Mouse (Mus musculus) forebrain, embryonic 10.5 days (tissue): ENCODE measurements around the gene Tmprss4. TPM values are rescaled to one million over a fixed set of nuclear protein-coding genes. Genes with fewer than 3 reads are reported as not detected.

ENCODE experiments used
- DNase-seq: peaks from one replicate; pipeline ENCODE4 v3.0.0-alpha.2; 2017; ENCODE audit warnings: low spot score; ENCODE audit errors: extremely low spot score
- H3K27ac ChIP-seq: fragments of 300-500 bp; sonication (generic); 2 replicates; pipeline ENCODE4 v1.5.1; 2016; ENCODE audit warnings: mild to moderate bottlenecking
- H3K27me3 ChIP-seq: fragments of 300-500 bp; sonication (generic); 2 replicates; pipeline ENCODE4 v1.6.1; 2016; ENCODE audit warnings: mild to moderate bottlenecking; ENCODE audit not compliant: poor library complexity, severe bottlenecking
- H3K36me3 ChIP-seq: fragments of 300-500 bp; sonication (generic); replicated peaks from 2 replicates; pipeline ENCODE4 v1.6.1; 2016; ENCODE audit warnings: mild to moderate bottlenecking, moderate library complexity
- H3K4me1 ChIP-seq: fragments of 300-500 bp; sonication (generic); 2 replicates; pipeline ENCODE4 v1.6.1; 2016
- H3K4me3 ChIP-seq: fragments of 300-500 bp; sonication (generic); 2 replicates; pipeline ENCODE4 v1.5.1; 2016; ENCODE audit warnings: mild to moderate bottlenecking, moderate library complexity
- H3K9me3 ChIP-seq: fragments of 300-500 bp; sonication (generic); 2 replicates; pipeline ENCODE4 v1.6.1; 2016; ENCODE audit warnings: mild to moderate bottlenecking, moderate library complexity
- WGBS: fragments of 180-500 bp; shearing (Covaris S2); methylation state at CpG from one replicate; pipeline ENCODE4 v1.1.7; 2016; 5-methylcytosine and 5-hydroxymethylcytosine counted together
- polyA plus RNA-seq: library from polyadenylated mRNA; unstranded; fragments of >200 nt; fragmentation: Nextera tagmentation; extraction: Ambion mirVana; gene quantifications from 2 replicates; pipeline ENCODE4 v1.2.1, GENCODE M21; 2016

Gene Tmprss4
- polyA plus RNA-seq, 1 experiment from 2014 or later, result 0.19 TPM

- H3K4me3 ChIP-seq, result no peak overlapping the region
- H3K4me1 ChIP-seq, result no peaks in the 10 kb centered on the region
- no peaks in the 10 kb centered on the region for H3K36me3 ChIP-seq
- no peaks in the 10 kb centered on the region for H3K9me3 ChIP-seq
- H3K27ac ChIP-seq, result no peak overlapping the region
- H3K27me3 ChIP-seq, result no peaks in the 10 kb centered on the region
- DNase-seq, result no peak
- WGBS, result 94% methylated on average over 10 of the region's 10 CpGs
Observed at GRCm38 (mm10) chr9:45188570-45189563, 15.0 kb downstream of the Tmprss4 start.

GRCm38 (mm10) chr9:45185250-45185649, 18.6 kb downstream of the Tmprss4 start:
- DNase-seq, result no peak
- no peaks in the 10 kb centered on the region for H3K36me3 ChIP-seq
- 85% methylated on average over 4 of the region's 4 CpGs for WGBS
- H3K9me3 ChIP-seq, result no peaks in the 10 kb centered on the region
- H3K4me1 ChIP-seq, result no peaks in the 10 kb centered on the region
- no peaks in the 10 kb centered on the region for H3K27me3 ChIP-seq
- H3K4me3 ChIP-seq, result no peak overlapping the region
- H3K27ac ChIP-seq, result no peak overlapping the region

GRCm38 (mm10) chr9:45183266-45183665, 20.6 kb downstream of the Tmprss4 start:
- Histone ChIP-seq H3K27ac (no peak overlapping the region), H3K27me3 (no peaks in the 10 kb centered on the region), H3K4me1 (no peaks in the 10 kb centered on the region), H3K36me3 (no peaks in the 10 kb centered on the region), H3K9me3 (no peaks in the 10 kb centered on the region), H3K4me3 (no peak overlapping the region)
- DNase-seq, result no peak
- 84% methylated on average over 6 of the region's 6 CpGs for WGBS

DNA sequence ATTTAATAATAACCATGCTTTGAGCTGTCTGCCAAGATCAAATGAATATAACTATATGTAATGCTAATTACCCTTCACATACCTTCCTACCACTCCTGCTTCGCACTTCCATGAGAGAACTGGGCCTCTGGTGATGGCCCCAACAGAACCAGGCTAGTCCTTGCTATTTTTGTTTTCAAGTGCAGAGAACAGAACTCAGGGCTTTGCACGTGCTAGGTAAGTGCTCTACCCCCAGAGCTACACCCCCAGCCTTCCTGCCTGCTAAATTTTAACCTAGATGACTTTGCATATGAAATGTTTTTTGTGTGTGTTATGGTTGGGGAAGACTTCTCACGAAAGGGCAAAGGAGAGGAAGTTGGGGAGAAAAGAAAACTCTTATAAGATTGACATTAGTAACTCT, 21.4 kb downstream of the Tmprss4 start:
- Histone ChIP-seq H3K27ac (no peak overlapping the region), H3K4me3 (no peak overlapping the region), H3K9me3 (no peaks in the 10 kb centered on the region), H3K4me1 (no peaks in the 10 kb centered on the region), H3K36me3 (no peaks in the 10 kb centered on the region), H3K27me3 (no peaks in the 10 kb centered on the region)
- DNase-seq, result no peak
- 76% methylated on average over 3 of the region's 3 CpGs for WGBS

GRCm38 (mm10) chr9:45181770-45182169, 22.1 kb downstream of the Tmprss4 start, which contains the start of gene BC049352:
TSS of gene BC049352 (plus strand) at chr9:45182007.
- Histone ChIP-seq H3K27ac (no peak within 1 kb of the TSS), H3K4me1 (no peaks in the 10 kb centered on the region), H3K9me3 (no peaks in the 10 kb centered on the region), H3K27me3 (no peaks in the 10 kb centered on the region), H3K4me3 (no peak within 1 kb of the TSS), H3K36me3 (no peaks in the 10 kb centered on the region)
- DNase-seq, result no peak
- 43% methylated on average over 2 of the region's 2 CpGs for WGBS

DNA sequence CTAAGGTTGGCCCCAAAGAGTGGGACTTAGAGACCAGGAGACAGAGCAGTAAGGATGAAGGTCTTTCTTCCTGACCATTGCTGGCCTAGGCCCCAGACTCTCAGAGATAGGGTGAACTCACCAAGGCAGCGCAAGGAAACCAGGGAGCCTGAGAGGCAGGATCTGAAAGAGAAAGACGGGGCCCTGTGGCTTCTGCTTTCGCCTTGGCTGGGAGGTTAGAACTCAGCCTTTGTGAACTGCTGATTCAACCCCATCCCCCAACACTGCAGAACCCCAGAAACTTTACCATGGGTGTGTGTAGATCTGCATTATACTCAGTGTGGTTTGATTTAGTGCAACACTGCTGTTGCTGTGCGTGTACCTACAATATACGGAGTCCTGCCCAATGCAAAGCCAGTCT, 24.6 kb downstream of the Tmprss4 start:
- DNase-seq, result no peak
- Histone ChIP-seq H3K4me3 (no peak overlapping the region), H3K4me1 (no peaks in the 10 kb centered on the region), H3K9me3 (no peaks in the 10 kb centered on the region), H3K27ac (no peak overlapping the region), H3K36me3 (no peaks in the 10 kb centered on the region), H3K27me3 (no peaks in the 10 kb centered on the region)
- WGBS, result 85% methylated on average over 5 of the region's 5 CpGs

DNA sequence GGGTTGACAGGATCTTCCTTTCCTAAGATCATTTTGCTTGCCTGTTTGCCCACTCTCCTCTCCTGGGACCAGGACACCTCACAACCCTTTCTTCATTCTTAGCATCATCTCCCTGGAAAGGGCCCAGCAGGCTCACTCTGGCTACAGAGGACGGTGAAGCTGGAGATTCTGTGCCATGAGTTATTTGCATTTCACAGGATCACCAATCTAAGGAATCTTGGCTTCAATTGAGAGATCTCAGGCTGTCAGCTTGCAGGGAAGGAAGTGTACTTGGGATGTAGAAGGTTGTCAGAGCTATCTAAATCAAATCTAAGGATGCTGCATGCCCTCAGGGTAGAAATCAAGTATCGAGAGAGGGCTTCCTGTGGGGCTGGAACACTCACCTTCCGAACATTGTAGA, 30.4 kb downstream of the Tmprss4 start:
- no peak for DNase-seq
- 73% methylated on average over 3 of the region's 3 CpGs for WGBS
- Histone ChIP-seq H3K27me3 (no peaks in the 10 kb centered on the region), H3K4me1 (no peaks in the 10 kb centered on the region), H3K36me3 (no peaks in the 10 kb centered on the region), H3K4me3 (no peak overlapping the region), H3K9me3 (no peaks in the 10 kb centered on the region), H3K27ac (no peak overlapping the region)

DNA sequence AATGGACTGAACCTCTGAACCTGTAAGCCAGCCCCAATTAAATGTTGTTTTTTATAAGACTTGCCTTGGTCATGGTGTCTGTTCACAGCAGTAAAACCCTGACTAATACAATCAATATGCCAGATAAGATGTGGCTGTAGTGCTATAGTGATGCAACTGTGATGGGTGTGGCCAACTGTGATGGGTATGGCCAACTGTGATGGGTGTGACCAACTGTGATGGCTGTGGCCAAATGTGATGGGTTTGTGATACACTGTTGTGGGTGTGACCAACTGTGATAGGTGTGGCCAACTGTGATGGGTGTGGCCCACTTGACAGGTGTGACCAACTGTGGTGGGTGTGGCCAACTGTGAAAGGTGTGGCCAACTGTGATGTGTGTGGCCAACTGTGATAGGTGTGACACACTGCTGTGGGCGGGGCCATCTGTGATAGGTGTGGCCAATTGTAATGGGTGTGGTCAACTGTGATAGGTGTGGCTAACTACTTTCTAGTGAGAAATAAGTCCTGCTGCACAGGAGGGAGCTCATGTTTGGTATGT, 32.8 kb downstream of the Tmprss4 start:
- no peaks in the 10 kb centered on the region for H3K9me3 ChIP-seq
- H3K4me3 ChIP-seq, result no peak overlapping the region
- H3K36me3 ChIP-seq, result no peaks in the 10 kb centered on the region
- no peaks in the 10 kb centered on the region for H3K27me3 ChIP-seq
- H3K27ac ChIP-seq, result no peak overlapping the region
- WGBS, result 81% methylated on average over 1 of the region's 1 CpGs
- DNase-seq, result no peak
- H3K4me1 ChIP-seq, result no peaks in the 10 kb centered on the region

GRCm38 (mm10) chr9:45170150-45170549, 33.7 kb downstream of the Tmprss4 start:
- Histone ChIP-seq H3K27me3 (no peaks in the 10 kb centered on the region), H3K36me3 (no peaks in the 10 kb centered on the region), H3K4me1 (no peaks in the 10 kb centered on the region), H3K4me3 (no peak overlapping the region), H3K9me3 (no peaks in the 10 kb centered on the region), H3K27ac (no peak overlapping the region)
- 89% methylated on average over 5 of the region's 5 CpGs for WGBS
- no peak for DNase-seq

- H3K4me1 ChIP-seq, result no peaks in the 10 kb centered on the region
- H3K9me3 ChIP-seq, result no peaks in the 10 kb centered on the region
- WGBS, result 80% methylated on average over 5 of the region's 5 CpGs
- H3K27me3 ChIP-seq, result no peaks in the 10 kb centered on the region
- H3K4me3 ChIP-seq, result no peak overlapping the region
- no peak for DNase-seq
- H3K27ac ChIP-seq, result no peak overlapping the region
- H3K36me3 ChIP-seq, result no peaks in the 10 kb centered on the region
Observed at GRCm38 (mm10) chr9:45167903-45168302, 36.0 kb downstream of the Tmprss4 start.

- Histone ChIP-seq H3K27me3 (peaks cover 15% of the 10 kb centered on the region; the same call in 1 of the 2 replicates), H3K27ac (no peak overlapping the region), H3K9me3 (no peaks in the 10 kb centered on the region), H3K4me3 (no peak overlapping the region), H3K36me3 (no peaks in the 10 kb centered on the region), H3K4me1 (no peaks in the 10 kb centered on the region)
- 79% methylated on average over 7 of the region's 7 CpGs for WGBS
- no peak for DNase-seq
Observed at GRCm38 (mm10) chr9:45153361-45153760, 50.5 kb downstream of the Tmprss4 start.

DNA sequence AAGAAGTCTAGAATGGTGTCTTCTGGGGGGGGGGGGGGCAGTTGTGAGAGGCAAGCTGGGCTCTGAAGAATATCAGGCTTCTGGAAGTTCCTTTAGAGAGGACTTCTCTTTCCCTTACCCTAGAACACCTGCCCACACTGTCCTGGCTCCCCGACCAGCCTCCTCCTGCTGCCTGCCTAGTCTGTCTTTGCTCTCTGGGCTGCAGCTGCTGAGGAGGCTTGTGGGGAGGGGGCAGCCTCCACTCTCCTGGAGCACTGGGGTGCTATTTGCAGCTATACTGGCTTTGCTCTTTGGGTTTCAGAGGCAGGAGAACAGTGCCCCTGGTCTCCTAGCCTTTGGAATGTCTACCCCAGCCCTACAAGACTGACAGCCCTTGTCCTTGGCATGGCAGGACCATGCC, 53.0 kb downstream of the Tmprss4 start:
- Histone ChIP-seq H3K36me3 (no peaks in the 10 kb centered on the region), H3K27me3 (peaks cover 40% of the 10 kb centered on the region), H3K4me1 (peaks cover 2% of the 10 kb centered on the region), H3K9me3 (no peaks in the 10 kb centered on the region), H3K4me3 (no peak overlapping the region), H3K27ac (no peak overlapping the region)
- WGBS, result 71% methylated on average over 1 of the region's 1 CpGs
- no peak for DNase-seq

DNA sequence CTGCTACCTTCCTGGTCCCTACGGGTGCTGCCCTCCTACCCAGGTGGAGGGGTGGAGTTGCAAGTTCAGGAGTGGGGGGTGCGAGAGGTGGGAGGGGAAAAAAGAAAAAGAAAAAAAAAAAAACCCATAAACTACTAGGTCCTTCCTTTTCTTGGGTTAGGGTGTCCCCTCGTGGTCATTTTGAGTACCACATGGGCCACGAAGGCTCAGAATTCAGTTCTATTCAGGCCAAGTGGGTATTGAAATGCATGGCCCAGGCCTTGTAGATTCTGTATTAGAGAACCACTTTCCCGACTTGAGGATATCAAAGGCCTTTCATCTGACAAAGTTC, 57.7 kb downstream of the Tmprss4 start:
- peak overlapping the region; percentile 53 for H3K4me3 ChIP-seq
- DNase-seq, result peak; percentile 54
- no peaks in the 10 kb centered on the region for H3K9me3 ChIP-seq
- no peaks in the 10 kb centered on the region for H3K36me3 ChIP-seq
- H3K27me3 ChIP-seq, result peaks cover 87% of the 10 kb centered on the region
- WGBS, result 1% methylated on average over 5 of the region's 5 CpGs
- no peak overlapping the region for H3K27ac ChIP-seq
- H3K4me1 ChIP-seq, result peaks cover 18% of the 10 kb centered on the region
